Mouse (Mus musculus): ENCODE measurements around the gene Casc3. TPM values are rescaled to one million over a fixed set of nuclear protein-coding genes. Genes with fewer than 3 reads are reported as not detected.

Gene Casc3
- polyA plus RNA-seq, 1 experiment: 22.1 TPM

- H3K4me3 ChIP-seq: no peak overlapping the region
- no peak overlapping the region for H3ac ChIP-seq (ENCODE audit: control insufficient read depth, insufficient read length)
- peaks cover 30% of the 10 kb centered on the region for H3K36me3 ChIP-seq (ENCODE audit: control insufficient read depth, insufficient read depth)
- H3K27me3 ChIP-seq (ENCODE audit: control insufficient read depth, insufficient read depth, insufficient read length): no peaks in the 10 kb centered on the region
- peaks cover 10% of the 10 kb centered on the region for H3K79me2 ChIP-seq (ENCODE audit: control insufficient read depth, insufficient read depth)
- TF ChIP-seq MAX (IDR thresholded peaks at IDR 0.05; ENCODE audit: low read depth): no peak
- TF ChIP-seq MYOG (IDR thresholded peaks at IDR 0.05; ENCODE audit: control insufficient read depth in 1 of 3, insufficient read depth in 1 of 3, insufficient read length in 2 of 3, low read depth in 2 of 3): no peak
- no peak for TF ChIP-seq USF1 (IDR thresholded peaks at IDR 0.05; ENCODE audit: low read depth)
- no peak for TF ChIP-seq CEBPB (IDR thresholded peaks at IDR 0.05; ENCODE audit: insufficient read depth, poor library complexity, severe bottlenecking)
- TF ChIP-seq TCF3 (IDR thresholded peaks at IDR 0.05; ENCODE audit: insufficient read length, low read depth): no peak
- TF ChIP-seq REST (IDR thresholded peaks at IDR 0.05; ENCODE audit: insufficient read depth, insufficient read length): no peak
- TF ChIP-seq POLR2A (IDR thresholded peaks at IDR 0.05; ENCODE audit: insufficient read length, low read depth): no peak
- TF ChIP-seq POLR2AphosphoS2 (IDR thresholded peaks at IDR 0.05; ENCODE audit: insufficient read length, low read depth): no peak
- TF ChIP-seq SRF (IDR thresholded peaks at IDR 0.05; ENCODE audit: control insufficient read depth, insufficient read length, low read depth): no peak
- TF ChIP-seq E2F4 (IDR thresholded peaks at IDR 0.05; ENCODE audit: insufficient read depth): no peak
- no peak for TF ChIP-seq MYOD1 (IDR thresholded peaks at IDR 0.05; ENCODE audit: control insufficient read depth in 1 of 3, insufficient read length in 2 of 3, low read depth in 2 of 3)
- TF ChIP-seq TCF12 (IDR thresholded peaks at IDR 0.05; ENCODE audit: insufficient read depth, poor library complexity, severe bottlenecking): no peak
- no peak overlapping the region for H3K4me2 ChIP-seq (ENCODE audit: low read depth)
Observed at GRCm38 (mm10) chr11:98767713-98768112, 37.0 kb upstream of the Casc3 start.

- Histone ChIP-seq H3K79me2 (ENCODE audit: control insufficient read depth, insufficient read depth) (peaks cover 10% of the 10 kb centered on the region), H3K4me3 (no peak overlapping the region), H3K27me3 (ENCODE audit: control insufficient read depth, insufficient read depth, insufficient read length) (no peaks in the 10 kb centered on the region), H3K36me3 (ENCODE audit: control insufficient read depth, insufficient read depth) (peaks cover 30% of the 10 kb centered on the region), H3K4me2 (ENCODE audit: low read depth) (no peak overlapping the region), H3ac (ENCODE audit: control insufficient read depth, insufficient read length) (no peak overlapping the region)
- no peak for TF ChIP-seq REST (IDR thresholded peaks at IDR 0.05; ENCODE audit: insufficient read depth, insufficient read length)
- peak; percentile 49 for TF ChIP-seq POLR2A (IDR thresholded peaks at IDR 0.05; ENCODE audit: insufficient read length, low read depth)
- no peak for TF ChIP-seq CEBPB (IDR thresholded peaks at IDR 0.05; ENCODE audit: insufficient read depth, poor library complexity, severe bottlenecking)
- no peak for TF ChIP-seq MYOD1 (IDR thresholded peaks at IDR 0.05; ENCODE audit: control insufficient read depth in 1 of 3, insufficient read length in 2 of 3, low read depth in 2 of 3)
- TF ChIP-seq POLR2AphosphoS2 (IDR thresholded peaks at IDR 0.05; ENCODE audit: insufficient read length, low read depth): peak; percentile 89
- no peak for TF ChIP-seq MYOG (IDR thresholded peaks at IDR 0.05; ENCODE audit: control insufficient read depth in 1 of 3, insufficient read depth in 1 of 3, insufficient read length in 2 of 3, low read depth in 2 of 3)
- no peak for TF ChIP-seq SRF (IDR thresholded peaks at IDR 0.05; ENCODE audit: control insufficient read depth, insufficient read length, low read depth)
Observed at GRCm38 (mm10) chr11:98768127-98769006, 36.3 kb upstream of the Casc3 start.

- no peak for TF ChIP-seq CEBPB (IDR thresholded peaks at IDR 0.05; ENCODE audit: insufficient read depth, poor library complexity, severe bottlenecking)
- no peak for TF ChIP-seq MAX (IDR thresholded peaks at IDR 0.05; ENCODE audit: low read depth)
- no peak for TF ChIP-seq MYOD1 (IDR thresholded peaks at IDR 0.05; ENCODE audit: control insufficient read depth in 1 of 3, insufficient read length in 2 of 3, low read depth in 2 of 3)
- TF ChIP-seq TCF3 (IDR thresholded peaks at IDR 0.05; ENCODE audit: insufficient read length, low read depth): no peak
- TF ChIP-seq POLR2A (IDR thresholded peaks at IDR 0.05; ENCODE audit: insufficient read length, low read depth): peak; percentile 41
- TF ChIP-seq POLR2AphosphoS2 (IDR thresholded peaks at IDR 0.05; ENCODE audit: insufficient read length, low read depth): peak; percentile 78
- H3ac ChIP-seq (ENCODE audit: control insufficient read depth, insufficient read length): no peak overlapping the region
- H3K4me2 ChIP-seq (ENCODE audit: low read depth): no peak overlapping the region
- no peak overlapping the region for H3K4me3 ChIP-seq
- H3K36me3 ChIP-seq (ENCODE audit: control insufficient read depth, insufficient read depth): peaks cover 30% of the 10 kb centered on the region
- no peaks in the 10 kb centered on the region for H3K27me3 ChIP-seq (ENCODE audit: control insufficient read depth, insufficient read depth, insufficient read length)
- H3K79me2 ChIP-seq (ENCODE audit: control insufficient read depth, insufficient read depth): peaks cover 12% of the 10 kb centered on the region
Observed at GRCm38 (mm10) chr11:98769007-98769954, 35.4 kb upstream of the Casc3 start.

- TF ChIP-seq USF1 (IDR thresholded peaks at IDR 0.05; ENCODE audit: low read depth) (no peak), REST (IDR thresholded peaks at IDR 0.05; ENCODE audit: insufficient read depth, insufficient read length) (no peak), SRF (IDR thresholded peaks at IDR 0.05; ENCODE audit: control insufficient read depth, insufficient read length, low read depth) (no peak), MYOD1 (IDR thresholded peaks at IDR 0.05; ENCODE audit: control insufficient read depth in 1 of 3, insufficient read length in 2 of 3, low read depth in 2 of 3) (peak in 1 of 3 experiments; percentile 45)
- Histone ChIP-seq H3K27me3 (ENCODE audit: control insufficient read depth, insufficient read depth, insufficient read length) (no peaks in the 10 kb centered on the region), H3K4me3 (no peak overlapping the region), H3K4me2 (ENCODE audit: low read depth) (no peak overlapping the region), H3K79me2 (ENCODE audit: control insufficient read depth, insufficient read depth) (peaks cover 18% of the 10 kb centered on the region), H3ac (ENCODE audit: control insufficient read depth, insufficient read length) (no peak overlapping the region), H3K36me3 (ENCODE audit: control insufficient read depth, insufficient read depth) (peaks cover 30% of the 10 kb centered on the region)
Observed at GRCm38 (mm10) chr11:98770096-98770975, 34.4 kb upstream of the Casc3 start.
